Mouse (Mus musculus) heart, embryonic 15.5 days (tissue): ENCODE measurements around the gene Parvg. TPM values are rescaled to one million over a fixed set of nuclear protein-coding genes. Genes with fewer than 3 reads are reported as not detected.
A peak's percentile ranks its signal among the peaks of the same experiment; 100 is the strongest.
"Not testable (repeated sequence)": the region's sequence is repeated elsewhere in the genome, so short reads cannot be mapped to it uniquely, and the experiment has no call there.

Source experiments
- ATAC-seq: fragments of 200-750 bp; cut with Nextera tagmentation; replicated peaks from 2 replicates; pipeline ENCODE4 v1.8.0; 2017; ENCODE audit warnings: low read depth, moderate TSS enrichment; ENCODE audit not compliant: insufficient number of reproducible peaks, insufficient read depth, low FRiP score
- H3K27ac ChIP-seq: fragments of 300-500 bp; sonication (generic); 2 replicates; pipeline ENCODE4 v1.5.1; 2015; ENCODE audit warnings: mild to moderate bottlenecking, inconsistent platforms
- H3K27me3 ChIP-seq: fragments of 300-500 bp; sonication (generic); 2 replicates; pipeline ENCODE4 v1.6.1; 2015; ENCODE audit warnings: inconsistent platforms
- H3K36me3 ChIP-seq: fragments of 300-500 bp; sonication (generic); 2 replicates; pipeline ENCODE4 v1.6.1; 2015; ENCODE audit warnings: mild to moderate bottlenecking, inconsistent platforms
- H3K4me1 ChIP-seq: fragments of 300-500 bp; sonication (generic); replicated peaks from 2 replicates; pipeline ENCODE4 v1.6.1; 2015; ENCODE audit warnings: inconsistent platforms
- H3K4me2 ChIP-seq: fragments of 300-500 bp; sonication (generic); 2 replicates; pipeline ENCODE4 v1.6.1; 2015; ENCODE audit warnings: inconsistent platforms, mild to moderate bottlenecking, moderate library complexity
- H3K4me3 ChIP-seq: fragments of 300-500 bp; sonication (generic); 2 replicates; pipeline ENCODE4 v1.5.1; 2015; ENCODE audit warnings: mild to moderate bottlenecking, inconsistent platforms
- H3K9ac ChIP-seq: fragments of 300-500 bp; sonication (generic); 2 replicates; pipeline ENCODE4 v1.6.1; 2015; ENCODE audit warnings: mild to moderate bottlenecking, inconsistent platforms
- H3K9me3 ChIP-seq: fragments of 300-500 bp; sonication (generic); replicated peaks from 2 replicates; pipeline ENCODE4 v1.6.1; 2016; ENCODE audit warnings: inconsistent platforms
- WGBS: fragments of 180-500 bp; shearing (Covaris S2); methylation state at CpG from one replicate; pipeline ENCODE4 v1.1.7; 2015; ENCODE audit warnings: mixed read lengths; 5-methylcytosine and 5-hydroxymethylcytosine counted together
- polyA plus RNA-seq: library from polyadenylated mRNA; unstranded; fragments of >200 nt; fragmentation: Nextera tagmentation; extraction: Ambion mirVana; gene quantifications from 2 replicates; pipeline ENCODE4 v1.2.1, GENCODE M21; 2015

Gene Parvg
- 1.7 and 13.4 TPM in 2 replicates for polyA plus RNA-seq

- H3K4me2 ChIP-seq, result peak within 1 kb of the TSS; percentile 23; the same call in 1 of the 2 replicates
- peak within 1 kb of the TSS; percentile 20 for H3K4me3 ChIP-seq
- H3K4me1 ChIP-seq, result 0 out of 2 replicates have a peak, but pooled peaks cover 8% of the 10 kb centered on the region
- ATAC-seq, result no peak
- H3K9ac ChIP-seq, result 0 out of 2 replicates have a peak within 1 kb of the TSS, but pooled peaks have one; percentile 12
- H3K9me3 ChIP-seq, result no peaks in the 10 kb centered on the region
- whole genome bisulfite sequencing, result 69% methylated on average over 10 of the region's 10 CpGs
- H3K27ac ChIP-seq, result no peak within 1 kb of the TSS; the same call in 1 of the 2 replicates
- no peaks in the 10 kb centered on the region for H3K36me3 ChIP-seq
- no peaks in the 10 kb centered on the region for H3K27me3 ChIP-seq
Observed at GRCm38 (mm10) chr15:84323966-84324869, at the start of gene Parvg. TSS of gene Parvg (plus strand) at chr15:84324026.

- no peaks in the 10 kb centered on the region for H3K27me3 ChIP-seq
- no peaks in the 10 kb centered on the region; the same call in 1 of the 2 replicates for H3K4me1 ChIP-seq
- no peak overlapping the region for H3K4me3 ChIP-seq
- H3K9ac ChIP-seq, result no peak overlapping the region
- H3K9me3 ChIP-seq, result no peaks in the 10 kb centered on the region
- no peak overlapping the region for H3K27ac ChIP-seq
- H3K36me3 ChIP-seq, result peaks cover 38% of the 10 kb centered on the region
- no peak for ATAC-seq
- no peak overlapping the region for H3K4me2 ChIP-seq
- 82% methylated on average over 4 of the region's 4 CpGs for WGBS
Observed at GRCm38 (mm10) chr15:84276066-84276465, 47.8 kb upstream of the Parvg start.

- Histone ChIP-seq H3K4me1 (no peaks in the 10 kb centered on the region), H3K9ac (no peak overlapping the region), H3K36me3 (peaks cover 30% of the 10 kb centered on the region), H3K4me2 (no peak overlapping the region), H3K9me3 (no peaks in the 10 kb centered on the region), H3K27me3 (no peaks in the 10 kb centered on the region), H3K27ac (no peak overlapping the region), H3K4me3 (no peak overlapping the region)
- ATAC-seq, result no peak
- WGBS, result 85% methylated on average over 7 of the region's 7 CpGs
Observed at GRCm38 (mm10) chr15:84278091-84278490, 45.7 kb upstream of the Parvg start.

- 74% methylated on average over 7 of the region's 7 CpGs for WGBS
- no peak for ATAC-seq
- H3K9ac ChIP-seq, result no peak overlapping the region
- no peaks in the 10 kb centered on the region for H3K27me3 ChIP-seq
- peaks cover 26% of the 10 kb centered on the region for H3K36me3 ChIP-seq
- H3K4me2 ChIP-seq, result no peak overlapping the region
- no peaks in the 10 kb centered on the region for H3K4me1 ChIP-seq
- no peaks in the 10 kb centered on the region for H3K9me3 ChIP-seq
- no peak overlapping the region for H3K4me3 ChIP-seq
- no peak overlapping the region for H3K27ac ChIP-seq
Observed at GRCm38 (mm10) chr15:84278656-84279055, 45.2 kb upstream of the Parvg start.

- H3K9me3 ChIP-seq, result no peaks in the 10 kb centered on the region
- no peak for ATAC-seq
- H3K27ac ChIP-seq, result no peak overlapping the region
- WGBS, result 79% methylated on average over 8 of the region's 8 CpGs
- no peaks in the 10 kb centered on the region for H3K27me3 ChIP-seq
- H3K4me2 ChIP-seq, result no peak overlapping the region
- H3K36me3 ChIP-seq, result peaks cover 15% of the 10 kb centered on the region; the same call in 1 of the 2 replicates
- H3K4me3 ChIP-seq, result no peak overlapping the region
- no peak overlapping the region for H3K9ac ChIP-seq
- H3K4me1 ChIP-seq, result no peaks in the 10 kb centered on the region
Observed at GRCm38 (mm10) chr15:84280309-84280708, 43.5 kb upstream of the Parvg start.

GRCm38 (mm10) chr15:84280712-84281347 is 43.0 kb upstream of the Parvg start:
- Histone ChIP-seq H3K27me3 (no peaks in the 10 kb centered on the region), H3K4me2 (no peak overlapping the region), H3K36me3 (peaks cover 11% of the 10 kb centered on the region; the same call in 1 of the 2 replicates), H3K9ac (no peak overlapping the region), H3K9me3 (no peaks in the 10 kb centered on the region), H3K4me1 (no peaks in the 10 kb centered on the region), H3K4me3 (no peak overlapping the region), H3K27ac (no peak overlapping the region)
- WGBS, result 75% methylated on average over 11 of the region's 11 CpGs
- no peak for ATAC-seq

- WGBS, result 77% methylated on average over 20 of the region's 20 CpGs
- Histone ChIP-seq H3K9ac (no peak overlapping the region), H3K4me1 (0 out of 2 replicates have a peak, but pooled peaks cover 3% of the 10 kb centered on the region), H3K4me2 (no peak overlapping the region), H3K27me3 (no peaks in the 10 kb centered on the region), H3K4me3 (no peak overlapping the region), H3K27ac (no peak overlapping the region), H3K36me3 (peaks cover 9% of the 10 kb centered on the region; the same call in 1 of the 2 replicates), H3K9me3 (no peaks in the 10 kb centered on the region)
- ATAC-seq, result no peak
Observed at GRCm38 (mm10) chr15:84282206-84283085, 41.4 kb upstream of the Parvg start.

GRCm38 (mm10) chr15:84284059-84284458 is 39.8 kb upstream of the Parvg start:
- ATAC-seq, result no peak
- Histone ChIP-seq H3K27me3 (no peaks in the 10 kb centered on the region), H3K9me3 (no peaks in the 10 kb centered on the region), H3K4me3 (no peak overlapping the region), H3K27ac (no peak overlapping the region), H3K4me1 (0 out of 2 replicates have a peak, but pooled peaks cover 3% of the 10 kb centered on the region), H3K9ac (no peak overlapping the region), H3K36me3 (peaks cover 5% of the 10 kb centered on the region; the same call in 1 of the 2 replicates), H3K4me2 (no peak overlapping the region)
- 70% methylated on average over 5 of the region's 5 CpGs for WGBS

GRCm38 (mm10) chr15:84285453-84285852 is 38.4 kb upstream of the Parvg start:
- Histone ChIP-seq H3K27me3 (no peaks in the 10 kb centered on the region), H3K4me2 (no peak overlapping the region), H3K9me3 (no peaks in the 10 kb centered on the region), H3K27ac (no peak overlapping the region), H3K4me1 (0 out of 2 replicates have a peak, but pooled peaks cover 3% of the 10 kb centered on the region), H3K9ac (no peak overlapping the region), H3K36me3 (no peaks in the 10 kb centered on the region; the same call in 1 of the 2 replicates), H3K4me3 (no peak overlapping the region)
- no peak for ATAC-seq
- 86% methylated on average over 7 of the region's 7 CpGs for WGBS

- 92% methylated on average over 1 of the region's 1 CpGs for WGBS
- not testable (repeated sequence) for H3K4me3 ChIP-seq, H3K36me3 ChIP-seq, H3K9me3 ChIP-seq, H3K9ac ChIP-seq, ATAC-seq, H3K27ac ChIP-seq, H3K27me3 ChIP-seq, H3K4me1 ChIP-seq, H3K4me2 ChIP-seq
Observed at GRCm38 (mm10) chr15:84288953-84289352, 34.9 kb upstream of the Parvg start.
